Comparison of ENCODE assay signal across 16 mouse cellular contexts in genomic region chr9:14662876-14663275, GRCm38 (mm10). TPM values are rescaled to one million over a fixed set of nuclear protein-coding genes. Genes with fewer than 3 reads are reported as not detected.
DNase-seq lines count a peak whose midpoint lies in the region; ATAC-seq and TF ChIP-seq lines count a peak whose summit lies in the region.
"Had no signal": no experiment of that assay in that cellular context is flagged by ENCODE, and none has a peak within 500 bp of the region (broad histone marks: within the 10 kb centered on the region; RNA-seq: fewer than 3 reads in every experiment).

No protein-coding gene starts in this region.

- peak overlapping the region; percentile 15 for H3K4me2 ChIP-seq in embryonic facial prominence, embryonic 14.5 days (ENCODE audit: low read depth, low read length)
- 0 out of 2 replicates have a peak overlapping the region, but pooled peaks have one; percentile 17 for H3K4me2 ChIP-seq in limb, embryonic 14.5 days (replicated peaks; ENCODE audit: low read depth, low read length, severe bottlenecking)
- H3K4me2 ChIP-seq: forebrain, embryonic 15.5 days; liver, embryonic 13.5 days had no signal

- peak overlapping the region; percentile 9; the same call in 1 of the 2 replicates for H3K4me3 ChIP-seq in embryonic facial prominence, embryonic 14.5 days (ENCODE audit: low read depth, low read length)
- no peak overlapping the region for H3K4me3 ChIP-seq in limb, embryonic 14.5 days (replicated peaks; ENCODE audit: low read length)
- H3K4me3 ChIP-seq in layer of hippocampus, adult 2 months, result no peak overlapping the region
- H3K4me3 ChIP-seq: forebrain, embryonic 15.5 days; liver, embryonic 13.5 days had no signal

- H3K27ac ChIP-seq in embryonic facial prominence, embryonic 14.5 days (replicated peaks; ENCODE audit: low read depth, low read length), result peak overlapping the region; percentile 50
- H3K27ac ChIP-seq in limb, embryonic 14.5 days (replicated peaks; ENCODE audit: low read depth, low read length), result peak overlapping the region; percentile 61
- no peak overlapping the region for H3K27ac ChIP-seq in layer of hippocampus, adult 2 months
- H3K27ac ChIP-seq: forebrain, embryonic 15.5 days; hindbrain, postnatal 0 days; liver, embryonic 13.5 days had no signal

- no peaks in the 10 kb centered on the region for H3K27me3 ChIP-seq in embryonic facial prominence, embryonic 14.5 days (replicated peaks; ENCODE audit: control insufficient read depth, insufficient read depth, low read length)
- H3K27me3 ChIP-seq in limb, embryonic 14.5 days (ENCODE audit: control insufficient read depth, insufficient read depth, low read length), result no peaks in the 10 kb centered on the region
- H3K27me3 ChIP-seq: forebrain, embryonic 15.5 days; liver, embryonic 13.5 days had no signal

- ATAC-seq in embryonic facial prominence, embryonic 14.5 days (ENCODE audit: low read depth), result peak; percentile 81
- no peak for ATAC-seq in limb, embryonic 14.5 days (ENCODE audit: low FRiP score, low read depth)
- ATAC-seq: CD4-positive, CD25-positive, alpha-beta regulatory T cell, adult 4 months; forebrain, embryonic 15.5 days; hindbrain, postnatal 0 days; lung, postnatal 0 days had no signal

- H3K36me3 ChIP-seq in embryonic facial prominence, embryonic 14.5 days (ENCODE audit: control insufficient read depth, insufficient read depth, low read length), result no peaks in the 10 kb centered on the region
- no peaks in the 10 kb centered on the region for H3K36me3 ChIP-seq in limb, embryonic 14.5 days (ENCODE audit: control insufficient read depth, insufficient read depth, low read length)
- H3K36me3 ChIP-seq: forebrain, embryonic 15.5 days; liver, embryonic 13.5 days had no signal

- peaks cover 6% of the 10 kb centered on the region; the same call in 1 of the 2 replicates for H3K4me1 ChIP-seq in embryonic facial prominence, embryonic 14.5 days (ENCODE audit: control insufficient read depth, insufficient read depth, low read length)
- 0 out of 2 replicates have a peak, but pooled peaks cover 5% of the 10 kb centered on the region for H3K4me1 ChIP-seq in limb, embryonic 14.5 days (ENCODE audit: control insufficient read depth, insufficient read depth, low read length)
- H3K4me1 ChIP-seq: forebrain, embryonic 15.5 days; liver, embryonic 13.5 days had no signal

- DNase-seq in 3T3-L1 (ENCODE audit: low read depth, low spot score), result peak; percentile 28
- DNase-seq in ES-CJ7 (ENCODE audit: low read depth, low spot score), result peak; percentile 48
- DNase-seq in embryonic facial prominence, embryonic 14.5 days (ENCODE audit: low spot score), result peak; percentile 83
- DNase-seq in limb, embryonic 14.5 days (ENCODE audit: low spot score), result no peak
- no peak for DNase-seq in layer of hippocampus, adult 2 months (ENCODE audit: low spot score in 2 of 2)
- no peak for DNase-seq in embryo, embryonic 9.5 days (ENCODE audit: extremely low spot score)
- no peak for DNase-seq in right cerebral cortex, adult 2 months (ENCODE audit: low spot score in 2 of 2)
- DNase-seq: adrenal gland, postnatal 10 days; cerebellum, postnatal 14 days; liver, embryonic 13.5 days; right cerebral cortex, postnatal 25 days; thymus, postnatal 36 days had no signal

- no peak for TF ChIP-seq POLR2A in limb, embryonic 14.5 days (IDR thresholded peaks at IDR 0.05; ENCODE audit: borderline replicate concordance, extremely low read depth, insufficient read depth, insufficient read length)

- TF ChIP-seq CTCF in layer of hippocampus, adult 2 months (conservative IDR thresholded peaks at IDR 0.05), result no peak

- WGBS in embryonic facial prominence, embryonic 14.5 days, result 64% methylated on average over 7 of the region's 7 CpGs
- 55% methylated on average over 7 of the region's 7 CpGs for WGBS in limb, embryonic 14.5 days

- no peak overlapping the region for H3K9ac ChIP-seq in embryonic facial prominence, embryonic 14.5 days (ENCODE audit: low read depth, low read length)
- H3K9ac ChIP-seq in limb, embryonic 14.5 days (ENCODE audit: low read depth, low read length, severe bottlenecking), result 0 out of 2 replicates have a peak overlapping the region, but pooled peaks have one; percentile 34
- H3K9ac ChIP-seq: forebrain, embryonic 15.5 days; liver, embryonic 13.5 days had no signal

- no peaks in the 10 kb centered on the region for H3K9me3 ChIP-seq in embryonic facial prominence, embryonic 14.5 days (ENCODE audit: control insufficient read depth, low read length)
- H3K9me3 ChIP-seq in limb, embryonic 14.5 days (ENCODE audit: control insufficient read depth, low read length), result no peaks in the 10 kb centered on the region
- H3K9me3 ChIP-seq: forebrain, embryonic 15.5 days; liver, embryonic 13.5 days had no signal

RNA-seq across cellular contexts. Expression of gene Amotl1, which starts 18.0 kb away (rescaled TPM):
- polyA plus RNA-seq in embryonic facial prominence, embryonic 14.5 days (2014; fragmentation: Nextera tagmentation; extraction: Ambion mirVana), result 48.4 and 49.1 TPM in 2 replicates
- 53.9 and 56.2 TPM in 2 replicates for polyA plus RNA-seq in limb, embryonic 14.5 days (2012; rRNA removed)
- 47.7 and 49.7 TPM in 2 replicates for polyA plus RNA-seq in limb, embryonic 14.5 days (2014; fragmentation: Nextera tagmentation; extraction: Ambion mirVana)
- total RNA-seq in layer of hippocampus, adult 2 months (2021), result 10 to 100 TPM; 11.8 to 15.8 TPM

Comparison
In these comparisons a context has a peak if more than half of its experiments do, and no peak if none do; other contexts are left out.
1. DNase-seq: peak in 3T3-L1 (single experiment), ES-CJ7 (single experiment) and embryonic facial prominence, embryonic 14.5 days (single experiment); none in limb, embryonic 14.5 days (single experiment), layer of hippocampus, adult 2 months (0 of 2), embryo, embryonic 9.5 days (single experiment) and right cerebral cortex, adult 2 months (0 of 2).